Mouse (Mus musculus) layer of hippocampus, postnatal 25 days (tissue): ENCODE data around the gene Lmbr1l. TPM values are rescaled to one million over a fixed set of nuclear protein-coding genes. Genes with fewer than 3 reads are reported as not detected.

Experiments used
- DNase-seq, 2 experiments: peaks; one replicate each; pipeline ENCODE4 v3.0.0; 2022; ENCODE audit warnings: mixed read lengths in 2 of 2, low spot score in 1 of 2; ENCODE audit errors: extremely low spot score in 1 of 2
- total RNA-seq, 2 experiments: library from RNA; stranded (reverse); gene quantifications; 2 replicates each; pipeline ENCODE4 v1.2.3; 2021

Gene Lmbr1l
- total RNA-seq, 2 experiments from 2014 or later, result 11.5 to 17.9 TPM

DNA sequence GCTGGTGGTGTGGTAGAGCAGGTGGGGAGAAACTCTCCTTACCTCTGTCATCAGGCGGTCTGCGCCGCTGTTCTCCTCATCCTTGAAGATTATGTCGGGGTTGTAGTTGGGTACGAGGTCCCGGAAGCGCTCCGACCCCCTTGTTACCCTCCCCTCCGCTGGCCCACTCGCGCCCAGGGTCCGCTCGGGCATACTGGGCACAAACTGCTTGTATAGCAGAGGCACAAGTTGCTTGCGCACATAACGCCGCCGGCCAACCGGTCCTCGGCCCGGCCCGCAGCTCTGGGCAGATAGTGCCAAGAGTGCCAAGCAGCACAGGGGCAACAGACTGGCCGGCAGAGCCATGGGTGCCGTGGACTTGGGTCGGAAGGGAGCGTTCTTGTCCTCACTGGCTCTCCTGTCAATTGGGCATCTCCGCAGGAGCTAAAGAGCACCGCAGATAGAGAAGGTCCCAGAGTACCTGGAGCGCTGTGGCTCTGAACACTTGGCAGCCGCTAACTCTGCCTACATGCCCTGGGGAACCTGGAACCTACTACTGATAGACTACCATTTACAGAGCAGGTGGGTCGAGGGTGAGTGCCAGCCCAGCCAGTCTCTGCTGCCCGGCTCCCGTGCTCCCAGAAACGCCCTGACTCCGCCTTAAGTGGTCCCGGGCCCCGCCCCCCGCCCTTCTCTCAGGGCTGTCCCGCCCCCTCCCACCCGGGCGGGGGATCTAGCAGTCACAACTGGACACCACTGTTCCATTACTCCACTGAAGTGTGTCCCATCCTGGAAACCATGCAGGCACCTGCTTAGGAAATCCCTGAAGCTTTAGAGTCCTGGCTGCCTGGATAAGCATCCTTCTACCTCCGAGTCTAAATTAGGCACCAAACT is 19.9 kb downstream of the Lmbr1l start, which contains the start of gene Dhh:
TSS of gene Dhh (minus strand) at position 613 of the 873 bp plus-strand sequence.
- no peak for DNase-seq

DNA sequence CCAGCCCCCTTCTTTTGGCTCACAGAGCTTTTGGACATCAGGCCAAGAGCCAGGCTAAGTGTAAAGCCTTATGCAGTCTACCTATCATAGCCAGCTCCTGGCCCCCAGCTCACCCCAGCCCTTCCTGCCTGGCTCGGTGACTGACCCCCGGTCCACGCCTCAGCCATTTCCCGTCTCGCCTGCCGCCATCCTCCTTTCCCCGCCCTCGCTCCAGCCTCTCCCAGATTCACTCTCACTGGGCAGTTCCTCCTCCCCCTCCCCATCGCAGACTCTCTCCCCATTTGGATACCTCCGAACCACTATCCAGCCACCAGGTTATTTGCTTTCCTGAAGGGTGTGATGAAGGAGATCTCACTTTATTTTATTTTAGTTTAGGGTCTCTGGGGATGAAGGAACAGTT is 20.5 kb downstream of the Lmbr1l start:
- no peak for DNase-seq

DNA sequence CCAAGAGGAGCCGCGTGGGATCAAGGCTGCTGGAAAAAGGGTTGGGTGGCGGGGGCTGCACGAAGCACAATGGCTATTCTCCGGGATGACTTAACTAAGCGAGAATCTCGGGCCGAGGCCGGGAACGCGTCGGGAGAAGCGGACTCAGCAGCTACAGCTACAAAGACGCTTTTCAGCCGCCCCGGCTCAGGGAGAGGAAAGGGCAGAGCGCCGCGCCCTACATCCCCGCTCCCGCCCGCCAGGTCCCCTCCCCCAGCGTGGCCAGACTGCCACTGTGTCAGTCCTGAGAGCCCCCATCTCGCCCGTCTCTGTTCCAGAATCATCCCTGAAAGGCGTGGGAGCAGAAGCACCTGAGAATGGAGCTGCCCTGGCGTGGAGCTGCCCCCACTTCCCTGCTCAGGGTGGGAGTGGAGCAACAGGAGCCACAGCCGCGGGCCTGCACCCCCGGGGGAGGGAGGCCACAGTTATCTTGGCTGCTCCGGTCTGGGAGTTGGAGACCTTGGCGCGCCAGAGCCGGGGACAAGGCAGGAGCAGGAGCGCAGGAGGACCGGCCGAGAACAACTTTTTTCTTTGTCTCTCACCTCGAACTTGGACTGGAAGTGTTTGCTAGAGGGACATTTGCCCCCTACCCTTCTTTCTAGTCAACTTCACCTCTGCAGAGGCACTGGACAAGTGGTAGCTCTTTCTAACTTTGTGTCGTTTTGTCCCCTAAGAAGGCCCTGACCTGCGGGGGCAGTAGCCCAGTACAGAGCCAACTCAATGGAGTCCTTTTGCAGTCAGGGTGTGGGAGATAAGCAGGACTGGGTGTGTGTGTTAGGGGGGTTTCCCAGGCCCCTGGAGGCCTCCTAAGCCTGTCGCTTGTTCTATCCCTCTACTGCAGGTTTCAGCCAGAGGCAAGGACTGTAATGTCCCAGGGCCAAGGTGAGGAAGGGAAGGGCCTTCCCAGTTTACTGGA is 22.1 kb downstream of the Lmbr1l start:
- no peak for DNase-seq

DNA sequence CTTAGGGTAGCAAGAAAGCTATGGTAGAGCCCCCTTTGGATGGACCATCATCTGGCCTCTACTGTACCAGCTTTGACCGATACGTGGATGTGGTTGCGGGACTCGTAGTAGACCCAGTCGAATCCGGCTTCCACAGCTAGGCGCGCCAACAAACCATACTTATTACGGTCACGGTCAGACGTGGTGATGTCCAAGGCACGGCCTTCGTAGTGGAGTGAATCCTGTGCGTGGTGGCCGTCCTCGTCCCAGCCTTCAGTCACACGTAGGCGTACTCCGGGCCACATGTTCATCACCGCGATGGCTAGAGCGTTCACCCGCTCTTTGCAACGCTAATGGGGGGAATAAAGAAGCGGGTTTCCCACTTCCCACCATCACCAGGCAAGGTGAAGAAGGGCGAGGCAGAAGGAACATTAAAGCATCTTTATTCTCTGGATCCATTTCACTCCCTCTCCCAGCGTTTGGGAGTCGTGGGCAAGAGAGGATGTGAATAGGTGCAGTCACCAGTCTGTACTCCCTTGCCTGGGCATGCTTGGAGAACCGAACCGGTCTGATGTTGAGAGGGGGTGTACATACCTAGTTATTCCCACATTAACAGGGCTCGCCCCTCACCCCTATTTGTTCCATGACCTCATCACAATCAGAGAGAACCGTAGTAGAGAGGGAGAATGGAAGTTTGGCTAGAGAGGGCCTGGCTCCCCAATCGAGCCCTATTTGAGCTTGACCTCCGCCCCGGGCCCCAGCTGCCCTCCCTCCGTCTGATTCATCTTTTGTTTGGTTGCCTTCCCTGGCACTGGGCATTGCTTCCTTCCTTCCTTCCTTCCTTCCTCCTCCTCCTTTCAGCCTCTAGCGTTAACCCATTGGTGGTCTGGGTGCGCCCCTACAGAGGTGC is 23.0 kb downstream of the Lmbr1l start:
- DNase-seq, result no peak

DNA sequence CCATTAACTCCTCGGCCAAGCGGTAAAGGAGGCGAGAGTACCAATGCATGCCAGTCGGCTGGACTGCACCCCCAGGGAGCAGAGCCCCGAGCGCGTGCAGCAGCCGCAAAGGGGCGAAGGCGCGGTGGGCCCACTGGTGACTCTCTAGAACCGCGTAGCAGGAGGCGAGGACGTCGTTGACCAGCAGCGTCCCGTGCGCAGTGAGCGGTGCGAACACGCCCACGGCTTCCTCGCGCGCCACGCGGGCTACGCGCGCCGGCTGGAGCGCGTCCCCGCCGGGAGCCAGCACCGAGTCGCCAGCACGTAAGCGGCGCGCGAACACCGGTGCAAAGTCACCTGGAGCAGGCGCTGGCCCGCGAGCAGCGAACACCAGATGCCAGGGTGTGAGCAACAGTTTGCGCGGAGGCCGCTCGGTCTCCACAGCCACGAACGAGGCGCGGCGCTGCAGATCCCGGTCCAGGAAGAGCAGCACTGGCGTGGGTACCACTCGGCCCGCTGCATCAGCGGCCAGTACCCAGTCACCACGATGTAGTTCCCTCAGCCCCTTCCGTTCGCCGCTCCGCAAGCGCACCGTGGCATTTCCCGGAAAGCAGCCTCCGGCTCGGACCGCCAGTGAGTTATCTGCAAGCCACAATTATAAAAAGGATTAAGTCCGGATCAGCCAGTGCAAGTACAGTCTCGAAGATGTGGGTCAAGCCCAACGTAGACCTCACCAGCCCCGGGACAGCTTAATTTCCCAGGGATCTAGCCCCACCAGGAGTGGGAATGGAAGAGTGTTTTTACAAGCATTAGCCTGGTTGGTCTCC is 23.9 kb downstream of the Lmbr1l start, which contains the start of gene Rhebl1:
TSS of gene Rhebl1 (minus strand) at position 601 of the 806 bp plus-strand sequence.
- DNase-seq, result peak in 1 of 2 experiments; percentile 29

DNA sequence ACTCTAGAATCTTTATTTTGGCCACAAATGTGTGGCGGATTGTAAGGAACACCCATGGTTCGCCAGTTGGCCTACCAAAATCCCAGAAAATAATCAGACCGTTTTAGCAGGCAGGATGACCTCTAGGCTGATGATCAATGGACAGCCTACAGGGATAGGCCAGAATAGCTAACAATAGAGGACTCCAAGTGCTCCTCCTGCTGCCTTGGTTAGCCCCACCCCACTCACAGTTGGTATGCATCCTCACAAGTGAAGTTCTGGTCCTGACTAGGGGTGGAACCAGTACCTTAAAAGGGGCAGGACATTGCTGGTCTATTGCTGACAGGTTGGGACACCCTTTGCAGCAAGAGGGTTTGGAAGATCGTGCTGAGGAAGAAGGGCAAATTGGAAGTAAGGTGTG is 25.0 kb downstream of the Lmbr1l start:
- DNase-seq, result no peak

DNA sequence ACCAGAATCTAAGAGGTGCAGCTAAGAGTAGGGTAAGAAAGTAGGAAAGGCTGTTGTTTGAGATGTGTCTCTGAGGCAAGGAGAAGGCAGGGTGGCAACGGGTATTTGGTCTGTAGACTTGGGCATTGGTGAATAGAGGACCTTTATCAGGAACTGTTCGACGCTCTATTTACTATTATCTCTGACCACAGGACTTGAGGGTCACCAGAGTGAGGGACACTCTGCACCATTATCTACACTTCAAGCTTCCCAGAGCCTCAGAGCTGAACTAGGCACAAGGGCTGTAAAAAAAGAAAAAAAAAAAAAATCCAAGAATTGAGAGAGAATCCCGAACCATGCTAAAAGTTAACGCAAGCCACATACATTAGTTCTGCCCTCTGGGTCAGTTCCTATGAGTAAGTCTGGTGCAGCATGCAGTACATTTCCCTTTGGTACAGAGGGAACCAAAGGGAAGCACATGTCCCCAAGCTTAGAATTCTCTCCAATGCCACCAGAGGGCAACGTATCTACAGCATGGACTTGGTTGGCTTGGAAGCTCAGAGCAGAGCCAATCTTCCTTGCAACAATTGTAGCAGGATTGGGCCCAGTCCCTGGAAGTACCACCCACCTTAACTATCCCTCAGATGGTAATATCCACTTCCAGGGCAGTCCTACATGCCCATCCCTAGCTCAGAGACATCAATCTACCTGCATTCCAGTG is 26.0 kb downstream of the Lmbr1l start:
- no peak for DNase-seq

DNA sequence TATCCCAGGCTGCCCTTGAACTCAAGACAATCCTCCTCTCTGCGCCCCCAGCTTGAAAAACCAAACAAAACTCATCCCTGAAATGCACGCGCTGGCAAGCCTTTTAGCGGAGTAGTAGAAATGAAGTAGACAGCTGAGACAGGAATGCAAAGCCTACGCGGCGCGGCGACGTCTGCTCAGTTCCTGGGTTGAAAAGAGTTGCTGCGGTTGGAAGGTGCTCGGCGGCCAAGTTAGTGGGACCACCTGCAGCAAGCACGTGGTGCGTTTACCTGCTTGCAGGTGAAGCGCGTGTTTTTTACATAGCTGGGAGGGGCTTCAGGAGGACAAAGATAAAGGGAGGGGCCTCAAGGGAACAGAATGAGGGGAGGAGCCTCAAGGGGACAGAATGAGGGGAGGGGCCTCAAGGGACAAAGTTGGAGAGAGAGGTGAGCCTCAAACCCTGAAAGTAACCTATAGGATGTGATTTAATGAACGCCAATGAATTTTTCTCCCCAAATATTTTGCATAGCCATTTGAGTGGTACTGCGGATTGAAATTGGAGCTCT is 26.8 kb downstream of the Lmbr1l start:
- DNase-seq, result no peak

DNA sequence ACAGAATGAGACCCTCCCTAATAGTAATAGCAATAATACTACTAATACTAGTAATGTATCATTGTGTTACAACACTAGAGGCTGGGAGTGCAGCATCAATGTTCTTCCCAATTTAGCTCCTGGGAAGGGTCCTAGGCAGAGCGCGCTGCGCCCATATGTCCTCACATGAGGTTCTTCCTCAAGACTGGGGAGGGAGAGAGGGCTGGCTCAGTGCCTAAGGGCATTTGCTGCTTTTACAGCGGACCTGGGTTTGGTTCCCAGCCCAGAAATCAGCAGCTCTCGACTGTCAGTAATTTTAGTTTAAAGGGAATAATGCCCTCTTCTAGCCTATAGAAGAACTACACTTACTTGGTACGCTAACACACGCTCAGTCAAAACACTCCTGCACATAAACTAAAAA is 30.5 kb downstream of the Lmbr1l start:
- DNase-seq, result no peak

DNA sequence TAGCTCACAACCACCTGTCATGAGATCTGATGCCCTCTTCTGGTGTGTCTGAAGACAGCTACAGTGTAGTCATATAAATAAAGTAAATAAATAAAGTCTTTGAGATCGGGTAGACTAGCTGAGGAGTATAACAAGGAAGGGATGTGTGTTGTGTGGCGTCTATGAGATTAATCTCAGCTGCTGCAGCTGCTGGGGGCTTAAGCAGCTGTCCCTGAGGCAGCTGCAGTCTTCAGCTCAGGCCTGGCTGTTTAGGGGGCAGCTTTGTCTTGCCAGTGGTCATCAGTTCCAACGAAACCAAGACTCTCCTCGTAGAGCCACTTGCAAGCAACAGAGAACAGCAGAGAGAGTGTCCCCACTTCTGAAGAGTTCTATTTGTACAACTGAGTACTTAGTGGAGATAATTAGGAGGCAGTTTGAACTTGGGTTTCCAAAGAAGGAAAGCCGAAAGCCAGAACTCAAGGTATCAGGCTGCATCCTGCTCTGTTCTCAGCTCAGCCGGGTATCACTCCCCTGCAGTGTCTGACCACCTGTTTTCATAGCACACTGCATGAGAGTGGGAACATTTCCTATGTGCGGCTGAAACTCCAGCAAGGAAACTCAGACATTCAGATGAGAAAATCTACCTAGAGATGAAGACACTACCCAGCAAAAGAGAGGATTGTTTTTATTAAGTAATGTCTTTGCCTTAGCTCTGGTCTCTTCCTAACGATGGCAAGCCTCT is 31.2 kb downstream of the Lmbr1l start:
- no peak for DNase-seq

DNA sequence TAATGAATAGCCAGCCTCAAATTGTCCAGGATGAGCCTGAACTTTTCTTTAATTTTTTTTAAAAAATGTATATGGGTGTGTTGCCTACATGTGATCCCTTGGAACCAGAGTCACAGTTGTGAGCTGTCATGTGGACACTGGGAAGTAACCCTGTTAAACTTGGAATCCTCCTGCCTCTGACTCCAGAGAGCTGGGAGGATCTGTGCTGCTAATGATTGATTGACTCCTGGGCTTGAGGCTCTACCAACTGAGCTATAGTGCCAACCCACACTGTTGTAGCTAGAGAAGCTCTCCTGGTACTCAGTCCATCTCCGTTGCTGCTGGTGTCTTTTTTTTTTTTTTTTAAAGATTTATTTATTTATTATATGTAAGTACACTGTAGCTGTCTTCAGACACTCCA is 33.9 kb downstream of the Lmbr1l start:
- no peak for DNase-seq

DNA sequence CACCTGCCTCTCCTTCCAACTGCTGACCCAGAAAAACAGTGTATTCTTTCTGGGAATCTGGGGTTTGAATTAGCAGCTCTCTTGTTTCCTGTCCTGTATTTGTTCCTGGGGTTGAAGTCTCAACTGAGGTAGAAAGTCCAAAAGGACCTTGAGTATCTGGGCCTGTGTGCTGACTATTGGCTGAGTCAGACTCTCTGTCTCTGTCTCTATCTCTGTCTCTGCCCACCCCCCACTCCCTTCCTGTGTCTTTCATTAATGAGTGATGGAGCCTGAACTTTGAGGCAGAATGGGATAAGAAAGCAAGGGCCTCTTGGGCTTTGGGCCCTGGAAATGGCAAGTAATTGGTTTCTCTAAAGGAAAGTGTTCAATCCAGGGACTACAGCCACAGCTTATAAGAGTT is 34.4 kb downstream of the Lmbr1l start:
- DNase-seq, result no peak

DNA sequence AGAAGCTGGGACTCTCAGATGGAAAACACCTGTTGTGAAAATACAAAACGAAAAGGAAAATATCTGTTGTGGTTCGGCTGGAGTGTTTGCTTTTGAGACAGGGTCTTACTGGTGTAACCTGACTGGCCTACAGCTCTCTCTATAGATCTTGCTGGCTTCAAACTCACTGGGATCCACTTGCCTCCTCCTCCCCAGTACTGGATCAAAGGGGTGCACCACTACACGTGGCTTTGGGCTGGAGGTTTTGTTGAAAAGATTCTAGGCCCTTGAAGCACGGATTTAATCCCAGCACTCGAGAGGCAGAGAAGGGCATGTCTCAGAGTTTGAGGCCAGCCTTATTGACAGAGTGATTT is 36.4 kb downstream of the Lmbr1l start:
- no peak for DNase-seq

DNA sequence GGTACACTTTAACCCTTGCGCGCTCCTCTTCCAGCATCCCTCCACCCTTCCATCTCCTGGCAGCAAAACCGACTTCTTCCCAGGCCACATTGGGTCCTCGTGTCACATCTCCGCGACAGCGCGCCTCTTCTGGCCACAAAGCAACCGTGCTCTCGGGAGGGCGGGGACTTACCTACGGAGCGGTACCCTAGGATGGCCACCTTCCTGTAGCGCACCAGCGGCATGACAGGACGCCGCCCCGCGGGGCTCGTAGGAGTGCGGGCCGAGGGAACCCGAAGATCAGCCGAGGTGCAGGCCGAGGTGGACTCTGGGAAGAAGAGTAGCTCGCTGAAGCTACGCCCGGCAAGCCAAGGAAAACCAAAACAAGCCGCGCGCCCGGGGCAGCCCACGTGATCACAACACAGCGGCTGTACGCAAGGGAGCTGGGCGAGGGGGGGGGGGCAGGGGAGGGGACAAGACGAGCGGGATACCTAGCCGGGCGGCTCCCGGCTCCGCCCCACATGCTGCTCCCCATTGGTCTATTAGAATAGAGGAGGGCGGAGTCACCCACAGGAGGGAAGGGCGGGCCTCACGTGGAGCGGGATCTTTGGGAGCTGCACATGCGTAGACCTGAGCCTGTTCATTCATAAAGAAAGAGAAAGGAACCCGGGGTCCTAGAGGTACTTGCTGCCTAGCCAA is 36.9 kb downstream of the Lmbr1l start:
- peak; percentile 66 to 67 for DNase-seq

DNA sequence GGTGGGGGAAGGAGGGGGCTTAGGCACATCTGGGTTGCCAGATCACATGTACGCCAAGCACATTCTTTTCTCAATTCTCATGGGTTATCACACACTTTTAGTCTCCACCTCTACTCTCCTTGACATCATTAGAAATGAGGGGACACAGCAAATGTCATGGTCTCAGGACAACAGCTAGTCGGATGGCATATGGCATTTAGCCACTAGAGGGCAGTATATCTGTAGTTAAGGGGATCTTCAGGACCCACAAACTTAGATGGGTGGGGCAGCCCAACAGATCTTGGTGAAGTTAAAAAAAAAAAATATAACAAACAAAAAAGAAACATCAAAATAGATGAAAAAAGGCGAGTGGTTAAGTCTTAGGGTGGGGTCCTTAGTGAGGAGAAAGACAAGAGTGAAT is 40.7 kb downstream of the Lmbr1l start:
- DNase-seq, result peak in 1 of 2 experiments; percentile 60

DNA sequence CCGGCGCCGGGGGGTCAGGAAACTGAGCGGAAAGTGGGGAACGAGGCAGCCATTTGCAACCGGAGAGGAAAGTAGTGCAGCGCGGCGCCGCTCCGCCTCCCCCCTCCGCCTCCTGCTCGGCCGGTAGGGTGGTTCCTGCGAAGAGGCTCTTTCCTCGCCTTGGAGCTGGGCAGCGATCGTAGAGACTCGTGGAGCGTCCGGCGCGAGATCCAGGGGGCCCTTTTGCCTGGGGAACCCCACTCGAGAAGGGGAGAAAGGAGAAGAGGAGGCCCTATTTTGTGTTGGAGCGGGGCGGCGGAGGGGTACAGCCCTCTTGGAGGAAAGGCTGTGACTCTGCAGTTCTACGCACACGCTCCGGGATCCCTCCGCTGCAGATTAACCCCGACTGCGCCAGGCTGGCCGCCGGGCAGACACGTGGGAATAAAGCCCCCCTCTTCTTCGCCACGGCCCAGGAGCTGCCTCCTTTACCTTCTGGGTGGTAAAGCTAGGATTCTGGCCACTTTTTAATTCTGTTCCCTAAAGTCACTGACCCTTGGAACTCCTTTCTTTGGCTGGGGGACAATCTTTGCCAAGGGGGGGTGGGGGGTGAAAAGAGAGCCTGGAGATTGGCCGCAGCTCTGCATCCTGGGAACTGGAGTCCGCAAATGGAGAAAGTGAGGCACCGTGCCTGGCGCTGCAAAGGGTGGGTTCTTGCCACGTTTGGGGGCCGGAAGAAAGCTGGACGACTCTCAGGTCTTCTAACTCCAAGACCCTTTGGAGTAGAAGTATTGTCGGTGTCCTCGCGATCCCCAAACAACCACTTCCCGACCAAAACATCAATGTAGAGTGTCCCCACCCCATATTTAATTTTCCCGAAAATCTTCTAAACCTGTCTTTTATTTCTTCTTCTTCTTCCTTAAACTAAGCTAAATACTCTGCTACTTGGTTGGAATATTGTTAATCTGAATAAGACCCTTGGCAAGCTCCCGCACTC is 45.8 kb downstream of the Lmbr1l start:
- peak; percentile 85 to 93 for DNase-seq
